Mouse (Mus musculus) hindbrain, embryonic 14.5 days (tissue): ENCODE measurements around the gene Recql. TPM values are rescaled to one million over a fixed set of nuclear protein-coding genes. Genes with fewer than 3 reads are reported as not detected.
"Not testable (repeated sequence)": the region's sequence is repeated elsewhere in the genome, so short reads cannot be mapped to it uniquely, and the experiment has no call there.

Experiments
- ATAC-seq: fragments of 200-750 bp; cut with Nextera tagmentation; 2 replicates; pipeline ENCODE4 v1.8.0; 2017; ENCODE audit warnings: moderate number of reproducible peaks, mild to moderate bottlenecking, moderate TSS enrichment, moderate library complexity; ENCODE audit not compliant: low FRiP score
- DNase-seq: peaks from one replicate; pipeline ENCODE4 v3.0.0-alpha.2; 2015; ENCODE audit warnings: low spot score
- H3K27ac ChIP-seq: fragments of 300-500 bp; sonication (generic); 2 replicates; pipeline ENCODE4 v1.5.1; 2014; ENCODE audit warnings: mild to moderate bottlenecking, moderate library complexity
- H3K27me3 ChIP-seq: fragments of 300-500 bp; sonication (generic); 2 replicates; pipeline ENCODE4 v1.6.1; 2014; ENCODE audit warnings: mild to moderate bottlenecking, low read length, mixed read lengths; ENCODE audit not compliant: control insufficient read depth, insufficient read depth
- H3K36me3 ChIP-seq: fragments of 300-500 bp; sonication (generic); replicated peaks from 2 replicates; pipeline ENCODE4 v1.6.1; 2014; ENCODE audit not compliant: control insufficient read depth, insufficient read depth
- H3K4me1 ChIP-seq: fragments of 300-500 bp; sonication (generic); replicated peaks from 2 replicates; pipeline ENCODE4 v1.6.1; 2014; ENCODE audit warnings: antibody characterized with exemption, low read length, mixed read lengths; ENCODE audit not compliant: control insufficient read depth, insufficient read depth
- H3K4me2 ChIP-seq: fragments of 300-500 bp; sonication (generic); replicated peaks from 2 replicates; pipeline ENCODE4 v1.6.1; 2014; ENCODE audit warnings: mild to moderate bottlenecking, moderate library complexity
- H3K4me3 ChIP-seq: fragments of 300-500 bp; sonication (generic); replicated peaks from 2 replicates; pipeline ENCODE4 v1.5.1; 2014; ENCODE audit warnings: mild to moderate bottlenecking, low read length
- H3K9ac ChIP-seq: fragments of 300-500 bp; sonication (generic); 2 replicates; pipeline ENCODE4 v1.6.1; 2014
- H3K9me3 ChIP-seq: fragments of 300-500 bp; sonication (generic); 2 replicates; pipeline ENCODE4 v1.6.1; 2016; ENCODE audit warnings: low read length; ENCODE audit not compliant: control insufficient read depth
- WGBS: fragments of 180-500 bp; shearing (Covaris S2); extraction: QIAGEN DNeasy Blood & Tissue Kit; methylation state at CpG from one replicate; pipeline ENCODE4 v1.1.7; 2014; 5-methylcytosine and 5-hydroxymethylcytosine counted together
- polyA plus RNA-seq: library from polyadenylated mRNA; unstranded; fragments of >200 nt; fragmentation: Nextera tagmentation; extraction: Ambion mirVana; gene quantifications from 2 replicates; pipeline ENCODE4 v1.2.1, GENCODE M21; 2014

Recql gene
- polyA plus RNA-seq, 1 experiment from 2014 or later: 27.2 TPM

DNA sequence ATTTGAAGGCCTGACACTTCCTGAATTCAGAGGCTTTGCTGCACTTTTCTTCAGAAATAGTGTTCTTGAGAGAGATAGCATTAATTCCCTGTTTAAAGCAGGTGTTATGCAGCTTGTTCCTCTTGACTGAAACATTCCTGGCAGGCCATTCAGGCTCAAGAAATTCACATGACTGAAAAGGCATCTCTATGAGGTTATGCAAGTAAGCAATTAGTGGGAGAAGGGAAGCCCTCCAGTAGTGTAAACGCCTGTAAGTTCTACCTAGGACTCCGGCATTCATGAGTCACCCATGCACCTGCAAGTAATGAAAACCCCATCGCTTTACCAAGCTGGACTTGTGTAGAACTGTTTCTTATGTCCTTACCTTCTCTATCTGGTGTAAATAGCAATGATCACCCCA, 17.3 kb downstream of the Recql start:
- DNase-seq: no peak
- no peak overlapping the region for H3K27ac ChIP-seq
- no peak overlapping the region for H3K9ac ChIP-seq
- H3K4me2 ChIP-seq: no peak overlapping the region
- WGBS: 91% methylated on average over 3 of the region's 3 CpGs
- no peaks in the 10 kb centered on the region for H3K4me1 ChIP-seq
- H3K4me3 ChIP-seq: no peak overlapping the region
- ATAC-seq: no peak
- H3K36me3 ChIP-seq: peaks cover 91% of the 10 kb centered on the region
- H3K27me3 ChIP-seq: no peaks in the 10 kb centered on the region
- no peaks in the 10 kb centered on the region for H3K9me3 ChIP-seq

- H3K4me3 ChIP-seq: no peak overlapping the region
- H3K4me1 ChIP-seq: no peaks in the 10 kb centered on the region
- no peak overlapping the region for H3K9ac ChIP-seq
- H3K4me2 ChIP-seq: no peak overlapping the region
- DNase-seq (no peak), ATAC-seq (no peak)
- H3K27ac ChIP-seq: no peak overlapping the region
- H3K36me3 ChIP-seq: peaks cover 93% of the 10 kb centered on the region
- WGBS: 92% methylated on average over 3 of the region's 3 CpGs
- no peaks in the 10 kb centered on the region for H3K27me3 ChIP-seq
- H3K9me3 ChIP-seq: no peaks in the 10 kb centered on the region
Observed at GRCm38 (mm10) chr6:142367565-142367964, 19.3 kb downstream of the Recql start.

- no peak overlapping the region for H3K27ac ChIP-seq
- no peaks in the 10 kb centered on the region for H3K4me1 ChIP-seq
- no peak for DNase-seq
- H3K9me3 ChIP-seq: no peaks in the 10 kb centered on the region
- no peaks in the 10 kb centered on the region for H3K27me3 ChIP-seq
- no peak for ATAC-seq
- H3K4me2 ChIP-seq: no peak overlapping the region
- H3K36me3 ChIP-seq: peaks cover 93% of the 10 kb centered on the region
- H3K4me3 ChIP-seq: no peak overlapping the region
- 93% methylated on average over 10 of the region's 10 CpGs for WGBS
- no peak overlapping the region for H3K9ac ChIP-seq
Observed at GRCm38 (mm10) chr6:142366473-142367018, 20.3 kb downstream of the Recql start.

- Histone ChIP-seq H3K9me3 (no peaks in the 10 kb centered on the region), H3K4me2 (no peak overlapping the region), H3K27ac (no peak overlapping the region), H3K36me3 (peaks cover 96% of the 10 kb centered on the region), H3K27me3 (no peaks in the 10 kb centered on the region), H3K9ac (no peak overlapping the region), H3K4me3 (no peak overlapping the region), H3K4me1 (no peaks in the 10 kb centered on the region)
- DNase-seq (no peak), ATAC-seq (no peak)
- 95% methylated on average over 8 of the region's 8 CpGs for WGBS
Observed at GRCm38 (mm10) chr6:142365742-142366472, 21.0 kb downstream of the Recql start.

DNA sequence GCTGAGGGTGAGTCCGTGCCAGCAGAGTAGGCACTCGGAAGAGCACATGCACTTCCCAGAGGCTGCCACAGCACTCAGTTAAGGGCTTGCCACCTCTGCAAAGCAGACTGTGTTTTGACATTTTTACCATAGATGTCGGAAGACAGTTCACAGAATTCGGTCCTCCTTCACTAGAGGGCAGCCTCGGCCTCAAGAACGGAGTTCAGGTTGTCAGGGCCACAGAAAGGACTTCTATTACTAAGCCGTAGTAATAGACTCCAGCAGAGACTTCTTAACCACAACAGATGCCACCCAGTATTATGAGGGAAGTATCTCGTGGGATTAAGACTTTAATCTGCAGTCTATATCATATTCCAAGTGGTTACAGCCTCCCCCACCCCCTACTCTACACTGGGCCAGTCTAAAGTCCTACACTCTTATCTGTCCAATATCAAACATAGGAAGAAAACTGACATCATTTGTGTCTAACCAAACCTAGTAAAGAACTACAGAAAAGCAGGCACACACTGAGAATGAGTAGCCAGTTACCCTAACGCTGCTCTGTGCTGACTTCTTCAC, 23.8 kb downstream of the Recql start:
- ATAC-seq (no peak), DNase-seq (peak; percentile 27)
- no peaks in the 10 kb centered on the region for H3K9me3 ChIP-seq
- WGBS: 73% methylated on average over 9 of the region's 9 CpGs
- no peak overlapping the region for H3K9ac ChIP-seq
- peaks cover 96% of the 10 kb centered on the region for H3K36me3 ChIP-seq
- no peak overlapping the region for H3K4me3 ChIP-seq
- no peak overlapping the region for H3K27ac ChIP-seq
- H3K27me3 ChIP-seq: no peaks in the 10 kb centered on the region
- H3K4me2 ChIP-seq: no peak overlapping the region
- no peaks in the 10 kb centered on the region for H3K4me1 ChIP-seq

GRCm38 (mm10) chr6:142362036-142362435, 24.9 kb downstream of the Recql start:
- ATAC-seq: no peak
- H3K4me2 ChIP-seq: no peak overlapping the region
- no peaks in the 10 kb centered on the region for H3K4me1 ChIP-seq
- 95% methylated on average over 6 of the region's 6 CpGs for WGBS
- H3K9me3 ChIP-seq: no peaks in the 10 kb centered on the region
- H3K36me3 ChIP-seq: peaks cover 96% of the 10 kb centered on the region
- H3K4me3 ChIP-seq: no peak overlapping the region
- no peaks in the 10 kb centered on the region for H3K27me3 ChIP-seq
- H3K27ac ChIP-seq: no peak overlapping the region
- H3K9ac ChIP-seq: no peak overlapping the region
- no peak for DNase-seq

DNA sequence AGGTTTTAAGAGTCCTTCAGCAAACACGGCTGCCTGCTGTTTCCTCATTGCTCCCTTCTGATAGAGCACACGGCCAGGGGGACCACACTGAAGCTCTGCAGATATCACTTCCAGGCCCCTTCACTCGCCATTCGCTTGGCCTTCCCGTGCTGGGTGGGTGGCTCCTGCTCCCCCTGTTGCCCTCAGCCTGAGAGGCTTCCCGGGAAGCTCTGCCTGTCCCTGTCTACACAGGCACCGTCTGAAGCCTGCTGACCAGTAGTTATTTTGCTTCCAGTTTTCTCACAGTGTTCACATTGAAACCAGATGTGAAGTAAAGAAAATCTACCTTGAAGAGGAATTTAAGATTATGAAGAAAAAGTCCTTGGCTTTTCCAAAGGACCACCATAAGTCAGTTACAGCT, 29.8 kb downstream of the Recql start:
- no peak overlapping the region for H3K27ac ChIP-seq
- ATAC-seq (no peak), DNase-seq (no peak)
- H3K9me3 ChIP-seq: no peaks in the 10 kb centered on the region
- H3K4me2 ChIP-seq: no peak overlapping the region
- WGBS: 76% methylated on average over 7 of the region's 7 CpGs
- H3K36me3 ChIP-seq: peaks cover 91% of the 10 kb centered on the region
- no peak overlapping the region for H3K4me3 ChIP-seq
- H3K9ac ChIP-seq: no peak overlapping the region
- no peaks in the 10 kb centered on the region for H3K4me1 ChIP-seq
- H3K27me3 ChIP-seq: no peaks in the 10 kb centered on the region

GRCm38 (mm10) chr6:142352099-142352498, 34.8 kb downstream of the Recql start:
- H3K4me2 ChIP-seq, ATAC-seq: not testable (repeated sequence)
- H3K36me3 ChIP-seq: peaks cover 84% of the 10 kb centered on the region

GRCm38 (mm10) chr6:142347431-142348385, 39.2 kb downstream of the Recql start:
- Histone ChIP-seq H3K27me3 (no peaks in the 10 kb centered on the region), H3K36me3 (peaks cover 50% of the 10 kb centered on the region), H3K4me3 (no peak overlapping the region), H3K9ac (no peak overlapping the region), H3K9me3 (no peaks in the 10 kb centered on the region), H3K27ac (no peak overlapping the region), H3K4me2 (no peak overlapping the region), H3K4me1 (peaks cover 7% of the 10 kb centered on the region; the same call in 1 of the 2 replicates)
- WGBS: 84% methylated on average over 11 of the region's 11 CpGs
- ATAC-seq: no peak
- DNase-seq: no peak

More at GRCm38 (mm10) chr6:142352099-142352498, 34.8 kb downstream of the Recql start:
- not testable (repeated sequence) for H3K4me3 ChIP-seq, H3K27ac ChIP-seq, H3K9me3 ChIP-seq, H3K4me1 ChIP-seq, DNase-seq, H3K27me3 ChIP-seq, H3K9ac ChIP-seq
- 94% methylated on average over 3 of the region's 3 CpGs for WGBS
